9 mouse cellular contexts compared by ENCODE assay signal in the genomic region with DNA sequence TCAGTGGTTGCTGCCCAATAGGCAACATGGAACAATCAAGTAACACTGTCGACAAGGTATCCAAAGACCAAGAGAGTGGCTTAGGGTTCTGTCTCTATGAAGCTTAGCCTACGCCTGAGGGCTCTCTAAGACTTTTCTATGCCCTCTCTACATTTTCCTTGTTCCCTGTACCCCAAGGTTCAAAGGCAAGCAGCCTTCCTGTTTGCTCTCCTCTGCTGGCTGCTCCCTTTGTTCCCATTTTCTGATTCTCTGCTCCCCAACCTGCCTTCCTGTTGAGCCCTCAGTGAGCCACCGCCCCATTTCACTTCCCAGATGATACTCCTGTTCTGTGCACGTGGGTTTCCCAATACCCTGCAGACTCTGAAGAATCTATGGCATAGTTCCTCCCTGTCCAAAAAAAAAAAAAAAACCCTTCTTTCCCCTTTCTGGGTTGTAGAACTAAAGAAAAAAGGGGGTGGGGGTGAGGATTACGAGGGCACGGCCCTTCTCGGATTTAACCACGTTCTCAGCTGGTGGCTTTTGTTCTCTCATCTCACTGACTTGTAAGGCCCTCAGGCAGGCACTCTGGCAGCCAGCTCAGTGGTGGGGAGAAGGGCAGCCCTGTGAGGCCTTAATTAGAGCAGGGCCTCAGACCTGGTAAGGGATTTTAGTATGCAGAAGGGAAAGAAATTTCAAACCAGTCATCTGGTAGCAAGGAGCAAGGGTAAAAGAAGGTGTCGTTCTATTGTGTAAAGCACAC. TPM values are rescaled to one million over a fixed set of nuclear protein-coding genes. Genes with fewer than 3 reads are reported as not detected.
DNase-seq lines count a peak whose midpoint lies in the region; ATAC-seq and TF ChIP-seq lines count a peak whose summit lies in the region.
"Had no signal": no experiment of that assay in that cellular context is flagged by ENCODE, and none has a peak within 500 bp of the region (broad histone marks: within the 10 kb centered on the region; RNA-seq: fewer than 3 reads in every experiment).

No protein-coding gene starts in this region.

- WGBS in embryonic facial prominence, embryonic 14.5 days = 25% methylated on average over 9 of the region's 9 CpGs
- 27% methylated on average over 9 of the region's 9 CpGs for WGBS in limb, embryonic 12.5 days

- no peaks in the 10 kb centered on the region for H3K36me3 ChIP-seq in ES-Bruce4 (ENCODE audit: control insufficient read depth, insufficient read depth, low read length, poor library complexity, severe bottlenecking)
- no peaks in the 10 kb centered on the region for H3K36me3 ChIP-seq in embryonic facial prominence, embryonic 14.5 days (ENCODE audit: control insufficient read depth, insufficient read depth, low read length)
- H3K36me3 ChIP-seq in limb, embryonic 12.5 days = no peaks in the 10 kb centered on the region

- TF ChIP-seq EP300 in ES-Bruce4 (IDR thresholded peaks at IDR 0.05; ENCODE audit: insufficient read depth, low read depth, low read length) = peak; percentile 55; the same call in 1 of the 2 replicates

- no peaks in the 10 kb centered on the region for H3K9me3 ChIP-seq in ES-Bruce4 (replicated peaks; ENCODE audit: control insufficient read depth, insufficient read depth, low read length, poor library complexity, severe bottlenecking)
- no peaks in the 10 kb centered on the region for H3K9me3 ChIP-seq in embryonic facial prominence, embryonic 14.5 days (ENCODE audit: control insufficient read depth, low read length)
- no peaks in the 10 kb centered on the region for H3K9me3 ChIP-seq in limb, embryonic 12.5 days

- no peak overlapping the region for H3K4me2 ChIP-seq in embryonic facial prominence, embryonic 14.5 days (ENCODE audit: low read depth, low read length)
- no peak overlapping the region for H3K4me2 ChIP-seq in limb, embryonic 12.5 days

- no peak for TF ChIP-seq CTCF in ES-Bruce4 (IDR thresholded peaks at IDR 0.05; ENCODE audit: low read depth, low read length)

- peak; percentile 68 for DNase-seq in A20 (ENCODE audit: low read depth, low spot score)
- DNase-seq in embryonic facial prominence, embryonic 14.5 days (ENCODE audit: low spot score) = peak; percentile 84
- DNase-seq in adrenal gland, adult 18-20 months (ENCODE audit: low spot score in 2 of 2) = no peak
- no peak for DNase-seq in urinary bladder, adult 2 months (ENCODE audit: low spot score)
- DNase-seq in frontal cortex, postnatal 10 days (ENCODE audit: low spot score in 2 of 2) = no peak
- DNase-seq: heart, adult 11 months; left cerebral cortex, postnatal 4 days had no signal

- no peak for TF ChIP-seq POLR2A in ES-Bruce4 (IDR thresholded peaks at IDR 0.05; ENCODE audit: insufficient read depth, low read length)

- H3K4me1 ChIP-seq in ES-Bruce4 (ENCODE audit: control insufficient read depth, insufficient read depth, low read length) = peaks cover 9% of the 10 kb centered on the region
- H3K4me1 ChIP-seq in embryonic facial prominence, embryonic 14.5 days (ENCODE audit: control insufficient read depth, insufficient read depth, low read length) = peaks cover 13% of the 10 kb centered on the region
- H3K4me1 ChIP-seq in limb, embryonic 12.5 days (replicated peaks) = peaks cover 39% of the 10 kb centered on the region

- peak; percentile 77 for ATAC-seq in embryonic facial prominence, embryonic 14.5 days (ENCODE audit: low read depth)
- ATAC-seq in limb, embryonic 12.5 days (ENCODE audit: insufficient number of reproducible peaks, insufficient read depth, low FRiP score, low TSS enrichment, low read depth) = peak; percentile 67; the same call in 1 of the 2 replicates

- no peaks in the 10 kb centered on the region for H3K27me3 ChIP-seq in ES-Bruce4 (ENCODE audit: control insufficient read depth, insufficient read depth, low read length, poor library complexity, severe bottlenecking)
- H3K27me3 ChIP-seq in embryonic facial prominence, embryonic 14.5 days (replicated peaks; ENCODE audit: control insufficient read depth, insufficient read depth, low read length) = no peaks in the 10 kb centered on the region
- no peaks in the 10 kb centered on the region for H3K27me3 ChIP-seq in limb, embryonic 12.5 days

- peak overlapping the region; percentile 94 for H3K27ac ChIP-seq in ES-Bruce4 (ENCODE audit: insufficient read depth, low read length)
- H3K27ac ChIP-seq in embryonic facial prominence, embryonic 14.5 days (replicated peaks; ENCODE audit: low read depth, low read length) = peak overlapping the region; percentile 24; the same call in 1 of the 2 replicates
- H3K27ac ChIP-seq in limb, embryonic 12.5 days = peak overlapping the region; percentile 71

- peak overlapping the region; percentile 27; the same call in 1 of the 2 replicates for H3K9ac ChIP-seq in ES-Bruce4 (ENCODE audit: low read depth, poor library complexity, severe bottlenecking)
- H3K9ac ChIP-seq in embryonic facial prominence, embryonic 14.5 days (ENCODE audit: low read depth, low read length) = no peak overlapping the region
- H3K9ac ChIP-seq in limb, embryonic 12.5 days (replicated peaks) = no peak overlapping the region

- no peak overlapping the region for H3K4me3 ChIP-seq in ES-Bruce4 (ENCODE audit: low read depth, low read length)
- H3K4me3 ChIP-seq in embryonic facial prominence, embryonic 14.5 days (ENCODE audit: low read depth, low read length) = no peak overlapping the region
- no peak overlapping the region for H3K4me3 ChIP-seq in limb, embryonic 12.5 days (replicated peaks)

RNA-seq across cellular contexts. Expression of gene Zbtb38, which starts 26.9 kb away (rescaled TPM):
- polyA plus RNA-seq in ES-Bruce4 (2011; ENCODE audit: insufficient read depth, insufficient read length, low read depth, missing spikeins) = 23.8 and 28.1 TPM in 2 replicates
- 17.1 and 18.1 TPM in 2 replicates for polyA plus RNA-seq in embryonic facial prominence, embryonic 14.5 days (2014; fragmentation: Nextera tagmentation; extraction: Ambion mirVana)
- polyA plus RNA-seq in limb, embryonic 12.5 days (2016; fragmentation: Nextera tagmentation; extraction: Ambion mirVana) = 10.2 and 11.6 TPM in 2 replicates
- total RNA-seq in adrenal gland, adult 18-20 months (2021) = 10 to 100 TPM; 60.0 to 97.3 TPM
- 8.1 and 14.3 TPM in 2 replicates for polyA plus RNA-seq in urinary bladder, adult 2 months (2012; rRNA removed)

Comparison
In these comparisons a context has a peak if more than half of its experiments do, and no peak if none do; other contexts are left out.
1. DNase-seq: peak in A20 (single experiment) and embryonic facial prominence, embryonic 14.5 days (single experiment); none in adrenal gland, adult 18-20 months (0 of 2), urinary bladder, adult 2 months (single experiment) and frontal cortex, postnatal 10 days (0 of 2).
2. H3K27ac ChIP-seq: peak in every context shown above with its lines; median percentile 94 in ES-Bruce4; 71 in limb, embryonic 12.5 days; 24 in embryonic facial prominence, embryonic 14.5 days.